Mouse (Mus musculus) olfactory bulb, adult 2 months (tissue): ENCODE measurements around the gene Gm12216.

Experiments used
- CTCF ChIP-seq: fragments of 200-500 bp; IDR thresholded peaks from 2 replicates; pipeline ENCODE4 v1.5.1; 2012; ENCODE audit warnings: low read depth, mild to moderate bottlenecking, low read length, moderate library complexity; ENCODE audit not compliant: insufficient read depth
- POLR2A ChIP-seq: fragments of 200-500 bp; IDR thresholded peaks from 2 replicates; pipeline ENCODE4 v1.6.1; 2012; ENCODE audit warnings: mild to moderate bottlenecking, low read depth, low read length, moderate library complexity; ENCODE audit not compliant: insufficient read depth

DNA sequence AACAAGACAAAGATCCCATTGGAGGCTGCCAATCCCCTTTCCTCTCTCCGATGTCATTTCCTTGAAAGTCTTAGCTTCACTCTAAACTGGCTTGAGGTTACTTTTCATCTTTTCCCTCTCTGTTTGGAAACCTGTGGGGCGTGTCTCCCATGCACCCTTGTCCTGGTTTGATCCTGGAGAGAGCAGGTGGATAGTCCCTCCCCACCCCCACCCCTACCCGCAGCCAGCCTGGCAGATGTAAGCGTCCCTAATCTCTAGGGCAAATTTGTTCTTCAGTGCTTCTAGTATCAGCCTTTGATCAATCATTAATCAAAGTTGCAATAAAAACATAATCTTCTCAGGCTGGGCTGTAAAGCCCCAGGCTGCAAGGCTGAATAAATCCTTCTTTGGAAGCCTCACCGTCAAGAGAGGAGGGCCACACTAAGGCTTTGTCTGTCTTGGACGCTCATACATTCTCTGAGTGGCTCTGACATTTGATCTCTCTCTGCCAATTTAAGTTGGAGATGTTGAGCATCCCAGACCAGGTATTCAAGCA lies 61.6 kb downstream of the Gm12216 start:
- TF ChIP-seq POLR2A = no peak
- no peak for TF ChIP-seq CTCF
